Mouse (Mus musculus) retina, postnatal 7 days (tissue): Measurements from ENCODE around the gene Klf9.
"Not testable (repeated sequence)": the region's sequence is repeated elsewhere in the genome, so short reads cannot be mapped to it uniquely, and the experiment has no call there.

ENCODE experiments used
- DNase-seq: peaks from one replicate; pipeline ENCODE4 v3.0.0-alpha.2; 2012; ENCODE audit warnings: low read depth, low spot score

Gene Klf9

DNA sequence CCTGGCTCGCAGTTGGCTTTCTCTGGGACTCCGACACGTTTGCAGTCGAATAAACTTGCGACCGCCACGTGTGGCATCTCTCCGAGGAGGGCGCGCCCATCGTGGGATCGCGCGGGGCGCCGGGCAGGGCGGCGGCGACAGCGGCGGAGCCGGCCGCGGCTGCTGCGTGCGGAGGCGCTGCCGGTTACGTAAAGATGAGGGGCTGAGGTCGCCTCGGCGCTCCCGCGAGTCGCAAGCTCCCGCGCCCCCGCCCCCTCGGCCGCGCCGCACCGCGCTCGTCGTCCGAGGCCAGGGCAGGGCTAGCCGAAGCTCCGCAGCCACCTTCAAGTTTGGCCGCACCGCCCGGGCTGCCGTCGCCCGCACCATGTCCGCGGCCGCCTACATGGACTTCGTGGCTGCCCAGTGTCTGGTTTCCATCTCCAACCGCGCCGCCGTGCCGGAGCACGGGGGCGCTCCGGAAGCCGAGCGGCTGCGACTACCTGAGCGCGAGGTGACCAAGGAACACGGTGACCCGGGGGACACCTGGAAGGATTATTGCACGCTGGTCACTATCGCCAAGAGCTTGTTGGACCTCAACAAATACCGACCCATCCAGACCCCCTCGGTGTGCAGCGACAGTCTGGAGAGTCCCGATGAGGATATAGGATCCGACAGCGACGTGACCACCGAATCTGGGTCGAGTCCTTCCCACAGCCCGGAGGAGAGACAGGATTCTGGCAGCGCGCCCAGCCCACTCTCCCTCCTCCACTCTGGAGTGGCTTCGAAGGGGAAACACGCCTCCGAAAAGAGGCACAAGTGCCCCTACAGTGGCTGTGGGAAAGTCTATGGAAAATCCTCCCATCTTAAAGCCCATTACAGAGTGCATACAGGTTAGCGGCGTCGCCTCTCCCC, 610 bp downstream of the Klf9 start:
- DNase-seq = peak; percentile 49

DNA sequence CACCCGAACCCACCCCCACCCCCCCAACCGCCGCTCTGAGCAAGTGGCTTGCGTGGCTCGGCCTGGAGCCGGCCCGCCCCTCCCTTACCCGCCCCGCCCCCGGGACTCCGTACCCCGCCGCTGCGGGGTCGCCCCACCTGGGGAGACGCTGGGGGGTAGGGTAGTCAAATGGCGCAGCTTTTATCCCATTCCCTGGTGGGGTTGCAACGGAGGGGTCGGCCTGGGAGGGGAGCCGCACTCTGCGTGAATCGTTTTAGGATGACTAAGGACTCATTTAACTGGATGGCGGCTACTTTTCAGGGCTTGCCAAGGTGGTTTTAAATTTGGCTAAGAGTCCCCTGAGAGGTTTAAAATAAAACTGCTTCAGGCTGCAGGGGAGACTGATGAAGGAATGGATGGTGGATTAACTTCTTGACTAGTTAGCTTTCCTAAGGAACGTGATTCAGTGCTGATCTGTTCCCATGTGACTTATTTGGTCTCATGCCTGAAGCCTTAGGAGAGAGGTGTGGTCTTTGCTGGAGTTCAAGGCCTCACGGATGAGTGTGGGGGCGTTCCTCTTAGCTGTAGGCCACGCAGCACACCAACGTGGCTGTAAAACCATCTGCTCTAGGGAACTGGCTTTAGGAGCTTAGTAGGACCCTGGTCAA, 1.5 kb downstream of the Klf9 start:
- no peak for DNase-seq

- no peak for DNase-seq
Observed at GRCm38 (mm10) chr19:23143074-23143445, 2.0 kb downstream of the Klf9 start.

GRCm38 (mm10) chr19:23143541-23143940, 2.5 kb downstream of the Klf9 start:
- no peak for DNase-seq

- no peak for DNase-seq
Observed at GRCm38 (mm10) chr19:23144031-23144430, 3.0 kb downstream of the Klf9 start.

GRCm38 (mm10) chr19:23145146-23145545, 4.1 kb downstream of the Klf9 start:
- no peak for DNase-seq

- DNase-seq = not testable (repeated sequence)
Observed at GRCm38 (mm10) chr19:23145575-23145974, 4.5 kb downstream of the Klf9 start.

GRCm38 (mm10) chr19:23146409-23146861, 5.4 kb downstream of the Klf9 start:
- no peak for DNase-seq

- no peak for DNase-seq
Observed at GRCm38 (mm10) chr19:23147026-23147966, 6.3 kb downstream of the Klf9 start.

DNA sequence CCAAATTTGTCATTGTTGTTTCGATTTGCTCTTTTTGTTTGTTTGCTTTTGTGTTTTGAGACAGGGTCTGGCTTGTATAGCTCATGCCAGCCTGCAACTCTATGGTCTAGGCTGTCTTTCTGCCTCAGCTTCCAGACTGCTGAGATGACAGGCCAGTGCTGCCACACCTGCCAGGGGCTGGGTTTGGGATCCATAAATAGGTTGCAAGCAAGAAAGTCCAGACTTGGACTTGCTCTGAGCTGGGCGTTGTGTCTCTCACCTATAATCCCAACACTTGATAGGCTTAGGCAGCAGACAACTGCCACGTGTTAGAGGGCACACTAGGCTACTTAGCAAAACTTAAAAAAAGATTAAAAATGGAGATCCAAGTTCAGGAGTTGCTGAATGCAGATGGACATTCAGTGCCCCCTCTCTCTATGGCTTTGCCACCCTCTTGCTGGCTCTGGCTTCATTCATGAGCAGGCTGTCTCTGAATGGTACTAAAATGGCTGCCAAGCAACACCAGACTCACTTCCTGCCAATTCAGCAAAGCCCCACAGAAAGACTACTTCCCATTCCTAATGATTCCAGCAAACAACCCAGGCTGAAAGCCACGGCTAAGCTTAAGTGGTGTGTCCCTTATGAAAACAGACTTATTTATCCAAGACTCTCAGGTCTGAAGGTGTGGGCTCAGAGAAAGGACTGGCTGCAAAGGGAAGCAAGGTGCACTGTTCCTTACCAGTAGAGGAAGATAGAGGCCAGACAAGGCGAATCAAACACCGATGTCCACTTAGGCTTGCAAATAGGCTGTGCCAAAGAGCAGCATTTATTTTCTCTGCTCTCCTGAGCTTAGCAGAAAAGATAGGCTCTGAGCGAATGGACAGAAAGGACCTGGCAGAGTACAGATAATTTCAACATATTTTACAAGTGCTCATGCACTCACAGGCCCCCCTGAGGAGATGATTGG, 8.7 kb downstream of the Klf9 start:
- no peak for DNase-seq

DNA sequence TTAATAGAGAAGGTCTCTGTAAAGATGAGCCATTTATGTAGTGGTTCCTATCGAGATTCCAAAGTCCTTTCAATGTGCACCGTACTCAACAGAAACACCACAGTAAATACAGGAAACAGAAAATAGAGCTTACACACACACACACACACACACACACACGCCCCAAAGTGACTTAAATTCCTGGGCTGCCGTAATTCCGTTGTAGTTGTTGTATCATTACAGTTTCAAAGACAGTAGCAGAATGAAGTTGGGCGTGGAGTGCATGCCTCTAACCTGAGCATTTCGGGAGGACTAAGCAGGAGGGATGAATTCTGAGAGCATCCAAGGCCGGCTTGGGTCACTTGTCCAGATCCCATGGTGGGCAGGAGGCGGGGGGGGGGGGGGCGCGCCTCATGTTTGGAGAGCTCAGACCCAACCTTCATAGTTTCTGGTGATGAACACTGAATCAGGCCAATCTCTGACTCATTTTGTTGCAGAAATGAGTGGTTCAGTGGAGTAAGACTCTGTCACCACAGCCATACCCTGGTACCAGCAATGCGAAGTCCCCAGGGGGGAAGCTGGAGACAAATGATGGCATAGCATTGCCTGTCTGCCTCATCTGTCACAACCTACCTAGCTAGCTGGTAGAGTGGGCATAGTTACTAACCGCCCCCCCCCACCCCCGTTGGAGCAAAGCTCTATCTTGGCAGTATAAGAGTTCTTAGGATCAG, 9.7 kb downstream of the Klf9 start:
- DNase-seq = no peak

DNA sequence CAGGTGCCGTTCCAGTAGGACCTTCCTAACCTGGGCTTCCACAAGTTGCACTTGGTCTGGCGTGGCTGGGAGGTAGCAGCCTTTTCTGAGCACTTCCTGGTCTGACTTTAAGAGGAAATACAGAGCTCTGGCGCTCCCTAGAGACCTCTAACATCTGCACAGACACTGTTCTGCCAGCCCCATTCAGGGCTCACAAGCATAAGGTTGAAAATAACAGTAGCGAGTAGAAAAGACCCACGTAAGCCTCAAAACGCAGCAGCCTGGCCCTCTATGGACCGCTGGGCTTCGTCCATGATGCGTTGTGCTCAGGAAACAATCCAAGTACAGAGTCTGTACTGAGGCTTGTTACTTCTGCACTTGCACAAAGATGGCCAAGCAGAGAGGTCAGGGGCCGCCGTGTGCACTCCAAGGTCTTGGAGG, 10.6 kb downstream of the Klf9 start:
- DNase-seq = no peak

DNA sequence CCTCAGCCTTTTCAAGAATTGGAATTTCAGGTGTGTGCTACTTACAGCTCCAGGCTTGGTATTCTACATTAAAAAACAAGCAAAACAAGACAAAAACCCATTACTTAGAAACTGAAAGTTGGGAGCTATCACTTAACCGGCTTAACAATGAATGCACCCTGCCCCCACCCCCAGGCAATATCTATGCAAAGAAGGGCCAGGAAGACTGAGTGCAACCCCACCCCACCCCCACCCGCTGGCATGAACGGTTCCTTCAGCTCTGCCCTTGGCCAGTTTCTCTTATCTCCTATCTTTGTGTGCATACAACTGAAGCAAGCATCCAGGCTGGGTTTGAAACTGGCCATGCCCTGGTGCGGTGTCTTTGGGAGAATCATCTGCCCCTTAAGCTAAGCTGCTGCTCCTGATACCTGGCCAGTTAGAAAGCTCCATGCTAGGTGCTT, 11.2 kb downstream of the Klf9 start:
- DNase-seq = no peak

DNA sequence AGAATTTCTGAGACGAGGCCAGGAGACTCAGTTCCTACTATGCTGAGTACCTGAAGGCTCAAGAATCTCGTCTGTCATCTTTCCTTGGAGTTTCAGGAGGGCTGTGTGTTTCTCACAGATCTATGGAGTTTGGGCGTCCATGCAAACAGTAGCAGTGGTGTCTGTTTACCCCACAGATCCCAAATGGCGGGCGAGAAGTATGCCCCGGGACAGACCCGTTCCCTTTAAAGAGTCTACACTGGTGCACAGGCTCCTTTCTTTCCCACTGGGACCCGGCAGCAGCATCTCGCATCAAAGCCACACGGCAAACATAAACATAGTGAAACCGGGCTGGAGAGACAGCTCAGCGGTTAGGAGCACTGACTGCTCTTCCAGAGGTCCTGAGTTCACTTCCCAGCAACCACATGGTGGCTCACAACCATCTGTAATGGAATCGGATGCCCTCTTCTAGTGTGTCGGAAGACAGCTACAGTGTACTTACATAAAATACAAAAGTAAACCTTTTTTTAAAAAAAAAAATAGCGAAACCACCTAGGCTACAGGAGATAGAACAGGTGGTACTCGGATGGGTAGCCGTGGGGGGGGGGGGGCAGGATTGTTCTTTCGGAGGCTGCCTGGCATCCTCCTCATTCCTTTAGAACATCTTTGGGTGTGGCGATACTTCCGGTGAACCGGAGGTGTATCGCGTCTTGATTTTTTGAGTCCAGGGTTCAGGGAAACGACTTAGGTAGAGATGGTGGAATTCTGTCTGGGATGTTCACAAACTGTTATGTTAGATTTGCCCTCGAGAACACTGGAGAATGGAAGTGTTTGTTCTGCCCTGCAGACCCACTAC, 12.0 kb downstream of the Klf9 start:
- DNase-seq = no peak

GRCm38 (mm10) chr19:23153606-23154127, 12.6 kb downstream of the Klf9 start:
- DNase-seq = no peak

DNA sequence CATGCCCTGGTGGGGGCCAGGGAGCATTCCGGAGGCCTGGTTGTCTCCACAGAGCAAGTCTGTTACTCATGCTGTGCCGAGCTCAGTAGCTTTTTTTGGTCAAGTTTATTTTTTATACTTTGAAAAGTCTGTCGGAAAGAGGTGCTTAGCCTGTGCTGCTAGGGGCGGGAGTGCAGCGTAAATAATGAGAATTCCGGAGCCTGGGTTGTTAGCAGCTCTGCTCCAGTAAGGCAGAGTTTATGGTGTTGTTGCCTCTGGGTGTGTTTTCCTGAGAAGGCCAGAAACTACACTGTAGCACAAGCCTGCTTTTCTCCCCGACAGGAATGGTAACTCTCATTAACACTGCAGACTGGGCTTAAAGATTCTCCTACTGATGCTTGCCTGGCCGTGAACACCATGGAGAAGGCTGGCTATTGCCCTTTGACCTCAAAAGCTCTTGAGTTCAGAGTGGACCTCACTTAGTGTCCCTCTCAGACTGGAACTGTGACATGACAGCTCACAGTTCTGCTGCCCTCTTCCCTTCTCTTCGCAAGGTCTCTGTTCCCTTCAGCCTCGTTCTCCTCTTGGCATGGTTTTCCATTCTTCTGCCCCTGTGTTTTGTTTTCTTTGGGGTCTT, 18.9 kb downstream of the Klf9 start:
- no peak for DNase-seq

- no peak for DNase-seq
Observed at GRCm38 (mm10) chr19:23162387-23162809, 21.4 kb downstream of the Klf9 start.

- DNase-seq = no peak
Observed at GRCm38 (mm10) chr19:23162877-23163276, 21.9 kb downstream of the Klf9 start.
